Mouse (Mus musculus): ENCODE data around the gene Ccsap. TPM values are rescaled to one million over a fixed set of nuclear protein-coding genes. Genes with fewer than 3 reads are reported as not detected.

The Ccsap gene
- polyA plus RNA-seq, 2 experiments: 2.4 to 3.5 TPM

GRCm38 (mm10) chr8:123849352-123849751 is 10.7 kb downstream of the Ccsap start:
- no peaks in the 10 kb centered on the region; a peak in 1 of 4 replicates for H3K4me1 ChIP-seq (replicated peaks; ENCODE audit: control insufficient read depth in 2 of 2, insufficient read depth in 2 of 2, low read length in 1 of 2)
- H3K36me3 ChIP-seq (replicated peaks; ENCODE audit: control insufficient read depth, insufficient read depth, low read depth): peaks cover 4% of the 10 kb centered on the region
- DNase-seq (ENCODE audit: low read depth in 3 of 3, low spot score in 3 of 3): no peak
- no peaks in the 10 kb centered on the region for H3K9me3 ChIP-seq (ENCODE audit: control insufficient read depth, low read length)
- H3K9ac ChIP-seq (replicated peaks): no peak overlapping the region
- H3K27ac ChIP-seq: no peak overlapping the region
- no peak for ATAC-seq (ENCODE audit: insufficient read depth)
- no peak overlapping the region for H3K4me2 ChIP-seq (ENCODE audit: low read depth)
- H3K4me3 ChIP-seq (ENCODE audit: insufficient read depth in 1 of 2, low read depth in 2 of 2, low read length in 2 of 2): no peak overlapping the region
- TF ChIP-seq EP300 (IDR thresholded peaks at IDR 0.05; ENCODE audit: low read depth) (no peak), CTCF (IDR thresholded peaks at IDR 0.05; ENCODE audit: low read depth) (no peak)
- WGBS (ENCODE audit: insufficient replicate concordance): 71% methylated on average over 4 of the region's 4 CpGs
- no peaks in the 10 kb centered on the region for H3K27me3 ChIP-seq (ENCODE audit: control insufficient read depth, insufficient read depth, low read length)

- TF ChIP-seq CTCF (IDR thresholded peaks at IDR 0.05; ENCODE audit: low read depth) (no peak), EP300 (IDR thresholded peaks at IDR 0.05; ENCODE audit: low read depth) (no peak)
- Histone ChIP-seq H3K9ac (replicated peaks) (no peak overlapping the region), H3K4me3 (ENCODE audit: insufficient read depth in 1 of 2, low read depth in 2 of 2, low read length in 2 of 2) (no peak overlapping the region), H3K36me3 (replicated peaks; ENCODE audit: control insufficient read depth, insufficient read depth, low read depth) (peaks cover 4% of the 10 kb centered on the region), H3K4me2 (ENCODE audit: low read depth) (no peak overlapping the region), H3K27ac (no peak overlapping the region), H3K9me3 (ENCODE audit: control insufficient read depth, low read length) (no peaks in the 10 kb centered on the region), H3K27me3 (ENCODE audit: control insufficient read depth, insufficient read depth, low read length) (no peaks in the 10 kb centered on the region), H3K4me1 (replicated peaks; ENCODE audit: control insufficient read depth in 2 of 2, insufficient read depth in 2 of 2, low read length in 1 of 2) (no peaks in the 10 kb centered on the region; a peak in 1 of 4 replicates)
- DNase-seq (ENCODE audit: low read depth in 3 of 3, low spot score in 3 of 3) (no peak), ATAC-seq (ENCODE audit: insufficient read depth) (no peak)
- 59% methylated on average over 3 of the region's 3 CpGs for WGBS (ENCODE audit: insufficient replicate concordance)
Measured at GRCm38 (mm10) chr8:123847546-123847945, 12.5 kb downstream of the Ccsap start.

- DNase-seq (ENCODE audit: low read depth in 3 of 3, low spot score in 3 of 3) (no peak), ATAC-seq (ENCODE audit: insufficient read depth) (no peak)
- TF ChIP-seq CTCF (IDR thresholded peaks at IDR 0.05; ENCODE audit: low read depth) (no peak), EP300 (IDR thresholded peaks at IDR 0.05; ENCODE audit: low read depth) (no peak)
- no peaks in the 10 kb centered on the region for H3K9me3 ChIP-seq (ENCODE audit: control insufficient read depth, low read length)
- H3K4me2 ChIP-seq (ENCODE audit: low read depth): no peak overlapping the region
- no peak overlapping the region for H3K9ac ChIP-seq (replicated peaks)
- no peak overlapping the region for H3K27ac ChIP-seq
- no peaks in the 10 kb centered on the region; a peak in 1 of 4 replicates for H3K4me1 ChIP-seq (replicated peaks; ENCODE audit: control insufficient read depth in 2 of 2, insufficient read depth in 2 of 2, low read length in 1 of 2)
- WGBS (ENCODE audit: insufficient replicate concordance): 87% methylated on average over 12 of the region's 12 CpGs
- no peak overlapping the region for H3K4me3 ChIP-seq (ENCODE audit: insufficient read depth in 1 of 2, low read depth in 2 of 2, low read length in 2 of 2)
- H3K36me3 ChIP-seq (replicated peaks; ENCODE audit: control insufficient read depth, insufficient read depth, low read depth): peaks cover 4% of the 10 kb centered on the region
- H3K27me3 ChIP-seq (ENCODE audit: control insufficient read depth, insufficient read depth, low read length): no peaks in the 10 kb centered on the region
Measured at GRCm38 (mm10) chr8:123846509-123846908, 13.5 kb downstream of the Ccsap start.

- Histone ChIP-seq H3K27ac (no peak overlapping the region), H3K4me2 (ENCODE audit: low read depth) (no peak overlapping the region), H3K9ac (replicated peaks) (no peak overlapping the region), H3K9me3 (ENCODE audit: control insufficient read depth, low read length) (no peaks in the 10 kb centered on the region), H3K4me1 (replicated peaks; ENCODE audit: control insufficient read depth in 2 of 2, insufficient read depth in 2 of 2, low read length in 1 of 2) (no peaks in the 10 kb centered on the region; a peak in 1 of 4 replicates), H3K36me3 (replicated peaks; ENCODE audit: control insufficient read depth, insufficient read depth, low read depth) (peaks cover 4% of the 10 kb centered on the region), H3K4me3 (ENCODE audit: insufficient read depth in 1 of 2, low read depth in 2 of 2, low read length in 2 of 2) (no peak overlapping the region), H3K27me3 (ENCODE audit: control insufficient read depth, insufficient read depth, low read length) (no peaks in the 10 kb centered on the region)
- WGBS (ENCODE audit: insufficient replicate concordance): 73% methylated on average over 10 of the region's 10 CpGs
- DNase-seq (ENCODE audit: low read depth in 3 of 3, low spot score in 3 of 3): no peak
- ATAC-seq (ENCODE audit: insufficient read depth): no peak
- TF ChIP-seq CTCF (IDR thresholded peaks at IDR 0.05; ENCODE audit: low read depth): no peak
- TF ChIP-seq EP300 (IDR thresholded peaks at IDR 0.05; ENCODE audit: low read depth): no peak
Measured at GRCm38 (mm10) chr8:123845991-123846390, 14.0 kb downstream of the Ccsap start.

GRCm38 (mm10) chr8:123845114-123845513 is 14.9 kb downstream of the Ccsap start:
- Histone ChIP-seq H3K36me3 (replicated peaks; ENCODE audit: control insufficient read depth, insufficient read depth, low read depth) (peaks cover 4% of the 10 kb centered on the region), H3K9me3 (ENCODE audit: control insufficient read depth, low read length) (no peaks in the 10 kb centered on the region), H3K27me3 (ENCODE audit: control insufficient read depth, insufficient read depth, low read length) (no peaks in the 10 kb centered on the region), H3K4me3 (ENCODE audit: insufficient read depth in 1 of 2, low read depth in 2 of 2, low read length in 2 of 2) (no peak overlapping the region), H3K4me2 (ENCODE audit: low read depth) (no peak overlapping the region), H3K9ac (replicated peaks) (no peak overlapping the region), H3K27ac (no peak overlapping the region), H3K4me1 (replicated peaks; ENCODE audit: control insufficient read depth in 2 of 2, insufficient read depth in 2 of 2, low read length in 1 of 2) (no peaks in the 10 kb centered on the region; a peak in 1 of 4 replicates)
- WGBS (ENCODE audit: insufficient replicate concordance): 26% methylated on average over 13 of the region's 13 CpGs
- DNase-seq (ENCODE audit: low read depth in 3 of 3, low spot score in 3 of 3) (no peak), ATAC-seq (ENCODE audit: insufficient read depth) (no peak)
- TF ChIP-seq EP300 (IDR thresholded peaks at IDR 0.05; ENCODE audit: low read depth) (no peak), CTCF (IDR thresholded peaks at IDR 0.05; ENCODE audit: low read depth) (no peak)
